8 mouse cellular contexts compared by ENCODE assay signal in the genomic region with DNA sequence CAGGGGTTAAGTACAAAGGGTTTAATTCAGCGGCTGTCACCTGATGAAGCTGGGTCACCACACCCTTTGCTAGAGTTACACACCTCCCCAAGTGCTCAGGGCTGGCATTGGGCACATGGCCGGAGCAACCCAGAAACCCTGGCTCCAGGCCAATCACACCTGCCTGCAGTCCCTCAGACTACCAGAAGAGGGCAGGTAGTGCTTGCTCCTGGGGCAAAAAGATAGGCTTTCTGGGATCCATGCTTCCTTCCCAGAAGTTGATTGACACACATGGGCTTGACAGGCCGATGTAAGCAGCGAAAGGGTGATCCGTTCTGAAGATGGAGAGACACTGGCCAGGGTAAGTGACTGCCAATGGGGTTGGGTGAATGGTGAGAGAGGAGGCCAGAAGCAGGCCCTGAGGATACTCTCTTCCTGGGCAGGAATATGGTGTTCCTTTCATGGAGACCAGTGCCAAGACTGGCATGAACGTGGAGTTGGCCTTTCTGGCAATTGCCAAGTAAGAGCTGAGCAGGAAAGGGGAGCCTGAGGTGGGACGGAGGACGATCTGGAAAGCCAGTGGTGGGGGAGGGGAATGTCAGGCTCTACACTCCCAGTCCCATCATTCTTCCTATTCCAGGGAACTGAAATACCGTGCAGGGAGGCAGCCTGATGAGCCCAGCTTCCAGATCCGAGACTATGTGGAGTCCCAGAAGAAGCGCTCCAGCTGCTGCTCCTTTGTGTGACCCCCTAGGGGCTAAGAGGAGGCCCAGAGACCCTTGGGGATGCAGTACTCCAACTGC. TPM values are rescaled to one million over a fixed set of nuclear protein-coding genes. Genes with fewer than 3 reads are reported as not detected.
DNase-seq lines count a peak whose midpoint lies in the region; ATAC-seq and TF ChIP-seq lines count a peak whose summit lies in the region.

No protein-coding gene starts in this region.

- no peaks in the 10 kb centered on the region for H3K36me3 ChIP-seq in lung, embryonic 14.5 days (ENCODE audit: insufficient read depth)
- H3K36me3 ChIP-seq in stomach, postnatal 0 days (ENCODE audit: control insufficient read depth, insufficient read depth, low read length) = no peaks in the 10 kb centered on the region

- H3K4me2 ChIP-seq in lung, embryonic 14.5 days = no peak overlapping the region
- H3K4me2 ChIP-seq in stomach, postnatal 0 days (replicated peaks; ENCODE audit: low read depth) = no peak overlapping the region

- no peak overlapping the region for H3K9ac ChIP-seq in lung, embryonic 14.5 days
- no peak overlapping the region for H3K9ac ChIP-seq in stomach, postnatal 0 days (ENCODE audit: low read length)

- ATAC-seq in CD4-positive, CD25-positive, alpha-beta regulatory T cell, adult 4 months = no peak
- ATAC-seq in lung, embryonic 14.5 days (ENCODE audit: insufficient read depth) = no peak
- peak; percentile 24; the same call in 1 of the 2 replicates for ATAC-seq in stomach, postnatal 0 days (ENCODE audit: low FRiP score, low TSS enrichment)

- TF ChIP-seq CTCF in lung, embryonic 14.5 days (IDR thresholded peaks at IDR 0.05; ENCODE audit: low read depth) = peak; percentile 82
- peak; percentile 90 for TF ChIP-seq CTCF in stomach, postnatal 0 days (IDR thresholded peaks at IDR 0.05; ENCODE audit: low read depth)

- H3K27me3 ChIP-seq in lung, embryonic 14.5 days (ENCODE audit: insufficient read depth, low read length) = peaks cover 25% of the 10 kb centered on the region
- no peaks in the 10 kb centered on the region for H3K27me3 ChIP-seq in stomach, postnatal 0 days (ENCODE audit: control insufficient read depth, insufficient read depth, low read length)

- TF ChIP-seq EP300 in stomach, postnatal 0 days (optimal IDR thresholded peaks at IDR 0.05) = no peak

- no peak overlapping the region for H3K27ac ChIP-seq in lung, embryonic 14.5 days (ENCODE audit: low read depth)
- H3K27ac ChIP-seq in stomach, postnatal 0 days (replicated peaks) = no peak overlapping the region

- H3K9me3 ChIP-seq in lung, embryonic 14.5 days (ENCODE audit: low read depth, low read length) = no peaks in the 10 kb centered on the region
- no peaks in the 10 kb centered on the region for H3K9me3 ChIP-seq in stomach, postnatal 0 days (ENCODE audit: control insufficient read depth, low read length)

- no peak overlapping the region for H3K4me3 ChIP-seq in lung, embryonic 14.5 days (ENCODE audit: low read depth, low read length)
- no peak overlapping the region for H3K4me3 ChIP-seq in stomach, postnatal 0 days (ENCODE audit: low read depth, low read length)

- peaks cover 11% of the 10 kb centered on the region for H3K4me1 ChIP-seq in lung, embryonic 14.5 days (ENCODE audit: insufficient read depth)
- H3K4me1 ChIP-seq in stomach, postnatal 0 days (replicated peaks; ENCODE audit: control insufficient read depth, insufficient read depth) = no peaks in the 10 kb centered on the region

- 48% methylated on average over 11 of the region's 11 CpGs for WGBS in lung, embryonic 14.5 days
- WGBS in stomach, postnatal 0 days = 57% methylated on average over 11 of the region's 11 CpGs

- peak; percentile 77 for DNase-seq in CD4-positive, CD25-positive, alpha-beta regulatory T cell, adult 2 months (ENCODE audit: low read depth, low spot score)
- DNase-seq in urinary bladder, adult 18-20 months (ENCODE audit: low spot score in 2 of 2) = peak; percentile 76 to 98
- no peak for DNase-seq in urinary bladder, postnatal 10 days (ENCODE audit: low spot score)
- peak; percentile 47 for DNase-seq in embryo, embryonic 11 days
- peak; percentile 98 for DNase-seq in kidney, adult 9 months
- DNase-seq in lung, embryonic 14.5 days = peak; percentile 70
- DNase-seq in stomach, postnatal 0 days (ENCODE audit: low spot score) = peak; percentile 92

RNA-seq across cellular contexts. Expression of gene Slc9a3r1, which starts 2.9 kb away (rescaled TPM):
- polyA plus RNA-seq in CD4-positive, CD25-positive, alpha-beta regulatory T cell, adult 4 months (2017; shearing (Covaris generic)) = 100 to 1,000 TPM; 162 to 222 TPM
- 52.3 and 52.6 TPM in 2 replicates for polyA plus RNA-seq in lung, embryonic 14.5 days (2014; fragmentation: Nextera tagmentation; extraction: Ambion mirVana)
- 104 and 109 TPM in 2 replicates for polyA plus RNA-seq in stomach, postnatal 0 days (2015; fragmentation: Nextera tagmentation; extraction: Ambion mirVana)

RNA-seq across cellular contexts. Expression of gene Cd300lf, which starts 26.4 kb away (rescaled TPM):
- 1 to 10 TPM in 1 of 2 experiments, under 1 TPM in 1; 0.51 to 1.0 TPM for polyA plus RNA-seq in CD4-positive, CD25-positive, alpha-beta regulatory T cell, adult 4 months (2017; shearing (Covaris generic))
- 0.91 and 1.1 TPM in 2 replicates for polyA plus RNA-seq in lung, embryonic 14.5 days (2014; fragmentation: Nextera tagmentation; extraction: Ambion mirVana)
- polyA plus RNA-seq in stomach, postnatal 0 days (2015; fragmentation: Nextera tagmentation; extraction: Ambion mirVana) = 0.36 and 0.47 TPM in 2 replicates

RNA-seq across cellular contexts. Expression of gene Tmem104, which starts 27.1 kb away (rescaled TPM):
- polyA plus RNA-seq in CD4-positive, CD25-positive, alpha-beta regulatory T cell, adult 4 months (2017; shearing (Covaris generic)) = 10 to 100 TPM in 1 of 2 experiments, 1 to 10 TPM in 1; 8.1 to 14.2 TPM
- 11.4 and 14.3 TPM in 2 replicates for polyA plus RNA-seq in lung, embryonic 14.5 days (2014; fragmentation: Nextera tagmentation; extraction: Ambion mirVana)
- polyA plus RNA-seq in stomach, postnatal 0 days (2015; fragmentation: Nextera tagmentation; extraction: Ambion mirVana) = 6.3 and 8.2 TPM in 2 replicates

RNA-seq across cellular contexts. Expression of gene Nat9, which starts 27.5 kb away (rescaled TPM):
- polyA plus RNA-seq in CD4-positive, CD25-positive, alpha-beta regulatory T cell, adult 4 months (2017; shearing (Covaris generic)) = 10 to 100 TPM; 12.1 to 18.1 TPM
- 17.9 and 18.7 TPM in 2 replicates for polyA plus RNA-seq in lung, embryonic 14.5 days (2014; fragmentation: Nextera tagmentation; extraction: Ambion mirVana)
- polyA plus RNA-seq in stomach, postnatal 0 days (2015; fragmentation: Nextera tagmentation; extraction: Ambion mirVana) = 17.7 and 18.1 TPM in 2 replicates
